In genomic region chr4:144957186-144957585, GRCm38 (mm10) we compare ENCODE assay signal across 10 mouse cellular contexts.
DNase-seq lines count a peak whose midpoint lies in the region; ATAC-seq lines count a peak whose summit lies in the region.
"Had no signal": no experiment of that assay in that cellular context is flagged by ENCODE, and none has a peak within 500 bp of the region (broad histone marks: within the 10 kb centered on the region; RNA-seq: fewer than 3 reads in every experiment).

No protein-coding gene starts in this region.

- WGBS in liver, embryonic 11.5 days = 74% methylated on average over 4 of the region's 4 CpGs
- WGBS in liver, embryonic 13.5 days (ENCODE audit: insufficient replicate concordance) = 65% methylated on average over 4 of the region's 4 CpGs
- WGBS in stomach, embryonic 15.5 days = 60% methylated on average over 4 of the region's 4 CpGs
- WGBS in forebrain, embryonic 11.5 days = 87% methylated on average over 4 of the region's 4 CpGs

- H3K36me3 ChIP-seq in liver, embryonic 11.5 days (ENCODE audit: control insufficient read depth, insufficient read depth, low read length) = no peaks in the 10 kb centered on the region
- H3K36me3 ChIP-seq in liver, embryonic 13.5 days = no peaks in the 10 kb centered on the region
- no peaks in the 10 kb centered on the region for H3K36me3 ChIP-seq in stomach, embryonic 15.5 days
- H3K36me3 ChIP-seq in forebrain, embryonic 11.5 days (ENCODE audit: control insufficient read depth, insufficient read depth, low read length) = no peaks in the 10 kb centered on the region
- H3K36me3 ChIP-seq: hindbrain, embryonic 10.5 days had no signal

- DNase-seq in liver = peak; percentile 29
- DNase-seq in liver, embryonic 11.5 days (ENCODE audit: low spot score) = no peak
- DNase-seq in liver, embryonic 13.5 days = no peak
- no peak for DNase-seq in forebrain, embryonic 11.5 days (ENCODE audit: low spot score)
- no peak for DNase-seq in frontal cortex, adult 2 months (ENCODE audit: extremely low spot score in 1 of 2, low spot score in 1 of 2)
- no peak for DNase-seq in embryo, embryonic 9.5 days (ENCODE audit: extremely low spot score)

- no peak overlapping the region for H3K4me3 ChIP-seq in liver, embryonic 11.5 days (ENCODE audit: low read depth, low read length)
- H3K4me3 ChIP-seq in brown adipose tissue, adult 24 weeks (ENCODE audit: insufficient read depth, low read depth, low read length) = no peak overlapping the region
- H3K4me3 ChIP-seq in liver, embryonic 13.5 days (replicated peaks) = no peak overlapping the region
- no peak overlapping the region for H3K4me3 ChIP-seq in stomach, embryonic 15.5 days (replicated peaks)
- no peak overlapping the region for H3K4me3 ChIP-seq in forebrain, embryonic 11.5 days (ENCODE audit: low read depth, low read length)
- H3K4me3 ChIP-seq: hindbrain, embryonic 10.5 days; megakaryocyte, embryonic 14.5 days had no signal

- no peak overlapping the region for H3K9ac ChIP-seq in liver, embryonic 11.5 days (ENCODE audit: low read depth, low read length)
- no peak overlapping the region for H3K9ac ChIP-seq in liver, embryonic 13.5 days
- H3K9ac ChIP-seq in stomach, embryonic 15.5 days = no peak overlapping the region
- no peak overlapping the region for H3K9ac ChIP-seq in forebrain, embryonic 11.5 days (ENCODE audit: low read length)

- no peak overlapping the region for H3K27ac ChIP-seq in liver, embryonic 11.5 days (ENCODE audit: low read depth, low read length)
- H3K27ac ChIP-seq in brown adipose tissue, adult 24 weeks (replicated peaks; ENCODE audit: low read depth, low read length) = peak overlapping the region; percentile 90
- H3K27ac ChIP-seq in liver, embryonic 13.5 days = peak overlapping the region; percentile 61
- no peak overlapping the region for H3K27ac ChIP-seq in stomach, embryonic 15.5 days
- no peak overlapping the region for H3K27ac ChIP-seq in forebrain, embryonic 11.5 days (ENCODE audit: low read depth, low read length)
- H3K27ac ChIP-seq: hindbrain, embryonic 10.5 days had no signal

- no peaks in the 10 kb centered on the region for H3K9me3 ChIP-seq in liver, embryonic 11.5 days (ENCODE audit: control insufficient read depth, low read length)
- H3K9me3 ChIP-seq in liver, embryonic 13.5 days (replicated peaks) = no peaks in the 10 kb centered on the region
- no peaks in the 10 kb centered on the region for H3K9me3 ChIP-seq in stomach, embryonic 15.5 days
- H3K9me3 ChIP-seq in forebrain, embryonic 11.5 days (ENCODE audit: control insufficient read depth, low read length) = no peaks in the 10 kb centered on the region
- H3K9me3 ChIP-seq: hindbrain, embryonic 10.5 days; megakaryocyte, embryonic 14.5 days had no signal

- no peaks in the 10 kb centered on the region for H3K4me1 ChIP-seq in liver, embryonic 11.5 days (replicated peaks; ENCODE audit: control insufficient read depth, insufficient read depth, low read length)
- peaks cover 24% of the 10 kb centered on the region for H3K4me1 ChIP-seq in brown adipose tissue, adult 24 weeks (ENCODE audit: control insufficient read depth, insufficient read depth, insufficient read length, low read length)
- H3K4me1 ChIP-seq in liver, embryonic 13.5 days (replicated peaks) = peaks cover 13% of the 10 kb centered on the region
- no peaks in the 10 kb centered on the region for H3K4me1 ChIP-seq in stomach, embryonic 15.5 days
- H3K4me1 ChIP-seq in forebrain, embryonic 11.5 days (replicated peaks; ENCODE audit: control insufficient read depth, insufficient read depth, low read length) = no peaks in the 10 kb centered on the region
- H3K4me1 ChIP-seq: hindbrain, embryonic 10.5 days had no signal

- no peak overlapping the region for H3K4me2 ChIP-seq in liver, embryonic 11.5 days
- H3K4me2 ChIP-seq in liver, embryonic 13.5 days = no peak overlapping the region
- no peak overlapping the region for H3K4me2 ChIP-seq in stomach, embryonic 15.5 days
- H3K4me2 ChIP-seq in forebrain, embryonic 11.5 days (ENCODE audit: low read depth, low read length, severe bottlenecking) = no peak overlapping the region

- ATAC-seq in liver, embryonic 11.5 days (replicated peaks; ENCODE audit: low FRiP score) = no peak
- peak; percentile 43 for ATAC-seq in liver, embryonic 13.5 days (ENCODE audit: low read depth)
- ATAC-seq in stomach, embryonic 15.5 days (ENCODE audit: insufficient read depth, low FRiP score, low read depth) = peak; percentile 74; the same call in 1 of the 2 replicates
- no peak for ATAC-seq in forebrain, embryonic 11.5 days (replicated peaks; ENCODE audit: low FRiP score)

- H3K27me3 ChIP-seq in liver, embryonic 11.5 days (replicated peaks; ENCODE audit: control insufficient read depth, insufficient read depth, low read length) = no peaks in the 10 kb centered on the region
- no peaks in the 10 kb centered on the region for H3K27me3 ChIP-seq in liver, embryonic 13.5 days
- H3K27me3 ChIP-seq in stomach, embryonic 15.5 days (replicated peaks) = no peaks in the 10 kb centered on the region
- H3K27me3 ChIP-seq in forebrain, embryonic 11.5 days (ENCODE audit: control insufficient read depth, insufficient read depth, low read length) = no peaks in the 10 kb centered on the region
- H3K27me3 ChIP-seq: megakaryocyte, embryonic 14.5 days had no signal

Comparison
In these comparisons a context has a peak if more than half of its experiments do, and no peak if none do; other contexts are left out.
1. ATAC-seq: peak in liver, embryonic 13.5 days (single experiment) and stomach, embryonic 15.5 days (single experiment); none in liver, embryonic 11.5 days (single experiment) and forebrain, embryonic 11.5 days (single experiment).
2. H3K27ac ChIP-seq: peak in brown adipose tissue, adult 24 weeks (single experiment) and liver, embryonic 13.5 days (single experiment); none in liver, embryonic 11.5 days (single experiment), stomach, embryonic 15.5 days (single experiment) and forebrain, embryonic 11.5 days (single experiment).